Mouse (Mus musculus): ENCODE data around the gene Gm27029.
"Not testable (repeated sequence)": the region's sequence is repeated elsewhere in the genome, so short reads cannot be mapped to it uniquely, and the experiment has no call there.

The Gm27029 gene

GRCm38 (mm10) chr11:101424105-101424851, at the start of gene Gm27029:
TSS of gene Gm27029 (minus strand) at chr11:101424796.
- no peak for DNase-seq (ENCODE audit: low read depth in 1 of 2, low spot score in 2 of 2)

- no peak for DNase-seq (ENCODE audit: low read depth in 1 of 2, low spot score in 2 of 2)
Measured at GRCm38 (mm10) chr11:101474298-101474697, 49.7 kb upstream of the Gm27029 start.

- DNase-seq (ENCODE audit: low read depth in 1 of 2, low spot score in 2 of 2), result not testable (repeated sequence)
Measured at GRCm38 (mm10) chr11:101473686-101474085, 49.1 kb upstream of the Gm27029 start.

- no peak for DNase-seq (ENCODE audit: low read depth in 1 of 2, low spot score in 2 of 2)
Measured at GRCm38 (mm10) chr11:101472336-101472735, 47.7 kb upstream of the Gm27029 start.

- no peak for DNase-seq (ENCODE audit: low read depth in 1 of 2, low spot score in 2 of 2)
Measured at GRCm38 (mm10) chr11:101471926-101472325, 47.3 kb upstream of the Gm27029 start.

- no peak for DNase-seq (ENCODE audit: low read depth in 1 of 2, low spot score in 2 of 2)
Measured at GRCm38 (mm10) chr11:101470206-101470605, 45.6 kb upstream of the Gm27029 start.

- DNase-seq (ENCODE audit: low read depth in 1 of 2, low spot score in 2 of 2), result no peak
Measured at GRCm38 (mm10) chr11:101469155-101469554, 44.6 kb upstream of the Gm27029 start.

- DNase-seq (ENCODE audit: low read depth in 1 of 2, low spot score in 2 of 2), result no peak
Measured at GRCm38 (mm10) chr11:101468731-101469130, 44.1 kb upstream of the Gm27029 start.

- DNase-seq (ENCODE audit: low read depth in 1 of 2, low spot score in 2 of 2), result no peak
Measured at GRCm38 (mm10) chr11:101468263-101468688, 43.7 kb upstream of the Gm27029 start.

- DNase-seq (ENCODE audit: low read depth in 1 of 2, low spot score in 2 of 2), result peak; percentile 38 to 40
Measured at GRCm38 (mm10) chr11:101467477-101468262, 43.1 kb upstream of the Gm27029 start.

GRCm38 (mm10) chr11:101466552-101466950, 42.0 kb upstream of the Gm27029 start:
- not testable (repeated sequence) for DNase-seq (ENCODE audit: low read depth in 1 of 2, low spot score in 2 of 2)

- peak in 1 of 2 experiments; percentile 34 for DNase-seq (ENCODE audit: low read depth in 1 of 2, low spot score in 2 of 2)
Measured at GRCm38 (mm10) chr11:101465869-101466551, 41.4 kb upstream of the Gm27029 start, which contains the start of gene Vat1. TSS of gene Vat1 (minus strand) at chr11:101466230.

GRCm38 (mm10) chr11:101465101-101465868, 40.7 kb upstream of the Gm27029 start:
- peak in 1 of 2 experiments; percentile 63 for DNase-seq (ENCODE audit: low read depth in 1 of 2, low spot score in 2 of 2)

GRCm38 (mm10) chr11:101464211-101465100, 39.9 kb upstream of the Gm27029 start, which contains the start of gene Rnd2:
TSS of gene Rnd2 (plus strand) at chr11:101464999.
- DNase-seq (ENCODE audit: low read depth in 1 of 2, low spot score in 2 of 2), result no peak

- peak in 1 of 2 experiments; percentile 19 for DNase-seq (ENCODE audit: low read depth in 1 of 2, low spot score in 2 of 2)
Measured at GRCm38 (mm10) chr11:101462583-101463440, 38.2 kb upstream of the Gm27029 start.

GRCm38 (mm10) chr11:101462141-101462540, 37.5 kb upstream of the Gm27029 start:
- DNase-seq (ENCODE audit: low read depth in 1 of 2, low spot score in 2 of 2), result no peak

- DNase-seq (ENCODE audit: low read depth in 1 of 2, low spot score in 2 of 2), result no peak
Measured at GRCm38 (mm10) chr11:101460321-101460720, 35.7 kb upstream of the Gm27029 start.

- no peak for DNase-seq (ENCODE audit: low read depth in 1 of 2, low spot score in 2 of 2)
Measured at GRCm38 (mm10) chr11:101459716-101460115, 35.1 kb upstream of the Gm27029 start.

- no peak for DNase-seq (ENCODE audit: low read depth in 1 of 2, low spot score in 2 of 2)
Measured at GRCm38 (mm10) chr11:101458217-101458616, 33.6 kb upstream of the Gm27029 start.
